Mouse (Mus musculus) adrenal gland, postnatal 25 days (tissue): Measurements from ENCODE around the gene Midn. TPM values are rescaled to one million over a fixed set of nuclear protein-coding genes. Genes with fewer than 3 reads are reported as not detected.
A peak's percentile ranks its signal among the peaks of the same experiment; 100 is the strongest.
"Not testable (repeated sequence)": the region's sequence is repeated elsewhere in the genome, so short reads cannot be mapped to it uniquely, and the experiment has no call there.

ENCODE experiments used
- DNase-seq: peaks from one replicate; pipeline ENCODE4 v3.0.0; 2021; ENCODE audit warnings: mixed read lengths
- total RNA-seq: library from RNA; stranded (reverse); gene quantifications from 2 replicates; pipeline ENCODE4 v1.2.3, GENCODE M21; 2021

Gene Midn
- total RNA-seq, 1 experiment from 2014 or later = 97.4 TPM

- peak; percentile 58 for DNase-seq
Observed at GRCm38 (mm10) chr10:80158307-80158986, 10.4 kb downstream of the Midn start.

- DNase-seq = peak; percentile 51
Observed at GRCm38 (mm10) chr10:80159021-80159560, 11.0 kb downstream of the Midn start.

- peak; percentile 99 for DNase-seq
Observed at GRCm38 (mm10) chr10:80159561-80160454, 11.7 kb downstream of the Midn start.

GRCm38 (mm10) chr10:80160455-80161371, 12.6 kb downstream of the Midn start:
- peak; percentile 87 for DNase-seq

- DNase-seq = no peak
Observed at GRCm38 (mm10) chr10:80161522-80162242, 13.6 kb downstream of the Midn start.

GRCm38 (mm10) chr10:80162243-80162608, 14.2 kb downstream of the Midn start:
- no peak for DNase-seq

GRCm38 (mm10) chr10:80162716-80163299, 14.7 kb downstream of the Midn start:
- DNase-seq = no peak

GRCm38 (mm10) chr10:80163721-80164120, 15.6 kb downstream of the Midn start:
- peak; percentile 71 for DNase-seq

- DNase-seq = peak; percentile 33
Observed at GRCm38 (mm10) chr10:80164161-80164997, 16.3 kb downstream of the Midn start.

- peak; percentile 94 for DNase-seq
Observed at GRCm38 (mm10) chr10:80164998-80165344, 16.9 kb downstream of the Midn start.

- DNase-seq = peak; percentile 59
Observed at GRCm38 (mm10) chr10:80165392-80166128, 17.5 kb downstream of the Midn start, which contains the start of gene Cirbp. Gene Cirbp (plus strand): TSS chr10:80165985.

- not testable (repeated sequence) for DNase-seq
Observed at GRCm38 (mm10) chr10:80166136-80166535, 18.1 kb downstream of the Midn start.

- peak; percentile 97 for DNase-seq
Observed at GRCm38 (mm10) chr10:80167460-80168037, 19.5 kb downstream of the Midn start.

- peak; percentile 95 for DNase-seq
Observed at GRCm38 (mm10) chr10:80168038-80168661, 20.1 kb downstream of the Midn start.

GRCm38 (mm10) chr10:80169070-80169469, 21.0 kb downstream of the Midn start:
- DNase-seq = no peak

GRCm38 (mm10) chr10:80169651-80170050, 21.6 kb downstream of the Midn start:
- no peak for DNase-seq

- DNase-seq = no peak
Observed at GRCm38 (mm10) chr10:80170052-80170451, 22.0 kb downstream of the Midn start.

GRCm38 (mm10) chr10:80170601-80171021, 22.5 kb downstream of the Midn start:
- DNase-seq = no peak
